ENCODE assay signal across 8 mouse cellular contexts in genomic region chr14:24491266-24491981, GRCm38 (mm10). TPM values are rescaled to one million over a fixed set of nuclear protein-coding genes. Genes with fewer than 3 reads are reported as not detected.
DNase-seq lines count a peak whose midpoint lies in the region; ATAC-seq lines count a peak whose summit lies in the region.

No protein-coding gene starts in this region.

- ATAC-seq in kidney, embryonic 16.5 days (ENCODE audit: low FRiP score, low TSS enrichment), result peak; percentile 20; the same call in 1 of the 2 replicates
- ATAC-seq in hindbrain, embryonic 13.5 days (ENCODE audit: low FRiP score), result no peak
- ATAC-seq in midbrain, embryonic 15.5 days (replicated peaks), result no peak

- H3K4me1 ChIP-seq in kidney, embryonic 16.5 days (ENCODE audit: insufficient read depth, low read length), result peaks cover 31% of the 10 kb centered on the region
- peaks cover 40% of the 10 kb centered on the region for H3K4me1 ChIP-seq in hindbrain, embryonic 13.5 days (replicated peaks)
- H3K4me1 ChIP-seq in midbrain, embryonic 15.5 days, result peaks cover 40% of the 10 kb centered on the region

- no peaks in the 10 kb centered on the region for H3K27me3 ChIP-seq in kidney, embryonic 16.5 days (ENCODE audit: insufficient read depth, low read length)
- no peaks in the 10 kb centered on the region for H3K27me3 ChIP-seq in hindbrain, embryonic 13.5 days
- no peaks in the 10 kb centered on the region for H3K27me3 ChIP-seq in midbrain, embryonic 15.5 days (replicated peaks)

- WGBS in kidney, embryonic 16.5 days, result 4% methylated on average over 11 of the region's 11 CpGs
- 8% methylated on average over 11 of the region's 11 CpGs for WGBS in hindbrain, embryonic 13.5 days
- 4% methylated on average over 11 of the region's 11 CpGs for WGBS in midbrain, embryonic 15.5 days

- H3K4me2 ChIP-seq in kidney, embryonic 16.5 days (replicated peaks; ENCODE audit: low read depth, low read length), result peak overlapping the region; percentile 66
- peak overlapping the region; percentile 94 for H3K4me2 ChIP-seq in hindbrain, embryonic 13.5 days
- H3K4me2 ChIP-seq in midbrain, embryonic 15.5 days, result peak overlapping the region; percentile 72

- peak overlapping the region; percentile 98 for H3K4me3 ChIP-seq in kidney, embryonic 16.5 days (ENCODE audit: low read length)
- H3K4me3 ChIP-seq in hindbrain, embryonic 13.5 days, result peak overlapping the region; percentile 91
- peak overlapping the region; percentile 59 for H3K4me3 ChIP-seq in midbrain, embryonic 15.5 days

- peak overlapping the region; percentile 99 for H3K9ac ChIP-seq in kidney, embryonic 16.5 days (replicated peaks; ENCODE audit: low read length)
- peak overlapping the region; percentile 96 for H3K9ac ChIP-seq in hindbrain, embryonic 13.5 days
- H3K9ac ChIP-seq in midbrain, embryonic 15.5 days, result peak overlapping the region; percentile 84

- peak overlapping the region; percentile 81 for H3K27ac ChIP-seq in kidney, embryonic 16.5 days (ENCODE audit: low read length)
- peak overlapping the region; percentile 90 for H3K27ac ChIP-seq in hindbrain, embryonic 13.5 days
- peak overlapping the region; percentile 71 for H3K27ac ChIP-seq in midbrain, embryonic 15.5 days

- peaks cover 36% of the 10 kb centered on the region for H3K36me3 ChIP-seq in kidney, embryonic 16.5 days (ENCODE audit: insufficient read depth, low read length)
- H3K36me3 ChIP-seq in hindbrain, embryonic 13.5 days, result peaks cover 44% of the 10 kb centered on the region
- peaks cover 22% of the 10 kb centered on the region for H3K36me3 ChIP-seq in midbrain, embryonic 15.5 days (replicated peaks)

- H3K9me3 ChIP-seq in kidney, embryonic 16.5 days (ENCODE audit: low read length), result no peaks in the 10 kb centered on the region
- H3K9me3 ChIP-seq in hindbrain, embryonic 13.5 days, result no peaks in the 10 kb centered on the region
- H3K9me3 ChIP-seq in midbrain, embryonic 15.5 days, result no peaks in the 10 kb centered on the region

- no peak for DNase-seq in kidney, postnatal 10 days
- peak; percentile 53 for DNase-seq in R1 (ENCODE audit: low read depth, low spot score)
- no peak for DNase-seq in B cell, adult 2 months
- no peak for DNase-seq in frontal cortex, adult 2 months (ENCODE audit: extremely low spot score in 1 of 2, low spot score in 1 of 2)
- no peak for DNase-seq in thymus, postnatal 14 days

RNA-seq across cellular contexts. Expression of gene Rps24, which starts 4.5 kb away (rescaled TPM):
- 686 and 761 TPM in 2 replicates for polyA plus RNA-seq in kidney, embryonic 16.5 days (2015; fragmentation: Nextera tagmentation; extraction: Ambion mirVana)
- 660 and 675 TPM in 2 replicates for polyA plus RNA-seq in hindbrain, embryonic 13.5 days (2015; fragmentation: Nextera tagmentation; extraction: Ambion mirVana)
- 469 and 502 TPM in 2 replicates for polyA plus RNA-seq in midbrain, embryonic 15.5 days (2015; fragmentation: Nextera tagmentation; extraction: Ambion mirVana)
- 1,392 and 1,543 TPM in 2 replicates for polyA plus RNA-seq in frontal cortex, adult 2 months (2012; rRNA removed)

RNA-seq across cellular contexts. Expression of gene Polr3a, which starts 4.6 kb away (rescaled TPM):
- 16.8 and 21.1 TPM in 2 replicates for polyA plus RNA-seq in kidney, embryonic 16.5 days (2015; fragmentation: Nextera tagmentation; extraction: Ambion mirVana)
- 20.7 and 22.6 TPM in 2 replicates for polyA plus RNA-seq in hindbrain, embryonic 13.5 days (2015; fragmentation: Nextera tagmentation; extraction: Ambion mirVana)
- polyA plus RNA-seq in midbrain, embryonic 15.5 days (2015; fragmentation: Nextera tagmentation; extraction: Ambion mirVana), result 20.1 and 23.5 TPM in 2 replicates
- 16.5 and 19.0 TPM in 2 replicates for polyA plus RNA-seq in frontal cortex, adult 2 months (2012; rRNA removed)
